Mouse (Mus musculus) ovary, postnatal 10 days (tissue): ENCODE results near the gene Dnajc8.
"Not testable (repeated sequence)": the region's sequence is repeated elsewhere in the genome, so short reads cannot be mapped to it uniquely, and the experiment has no call there.

ENCODE experiments used
- DNase-seq: peaks from one replicate; pipeline ENCODE4 v3.0.0; 2022; ENCODE audit warnings: low spot score

Gene Dnajc8

DNA sequence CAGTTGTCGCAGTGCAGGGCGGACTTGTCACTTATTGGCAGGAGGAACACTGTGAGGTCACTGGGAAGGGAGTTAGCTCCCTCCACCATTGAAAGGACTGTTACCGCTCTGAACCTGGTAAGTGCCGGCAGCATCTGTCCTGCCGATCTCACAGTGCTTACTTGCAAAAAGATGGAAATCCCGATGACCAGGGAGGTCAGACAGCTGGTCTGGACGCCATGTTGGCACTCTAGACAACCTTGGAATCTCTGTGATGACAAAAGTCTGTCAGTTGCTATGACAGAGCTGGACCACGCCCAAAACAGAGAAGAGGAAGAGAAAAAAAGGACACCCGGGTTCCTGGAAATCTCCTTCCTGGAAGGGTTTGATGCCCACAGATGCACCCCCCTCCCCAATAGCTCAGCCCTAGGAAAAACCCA lies 32.0 kb downstream of the Dnajc8 start:
- no peak for DNase-seq

DNA sequence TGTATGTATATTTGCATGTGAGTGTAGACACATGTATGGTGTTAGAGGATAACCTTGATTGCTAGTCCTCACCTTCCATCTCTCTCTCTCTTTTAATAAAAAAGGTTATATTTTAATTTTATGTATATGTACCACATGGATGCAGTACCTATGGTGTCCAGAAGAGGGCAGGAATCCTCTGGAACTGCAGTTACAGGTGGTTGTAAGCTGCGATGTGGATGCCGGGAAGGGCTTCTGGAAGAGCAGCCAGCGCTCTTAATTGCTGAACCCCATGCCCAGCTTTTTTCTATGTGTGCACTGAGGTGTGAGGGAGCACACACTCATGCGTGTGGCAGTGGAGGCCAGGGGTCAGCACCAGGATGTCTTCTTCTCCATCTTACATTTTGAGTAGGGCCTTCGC lies 33.8 kb downstream of the Dnajc8 start:
- no peak for DNase-seq

DNA sequence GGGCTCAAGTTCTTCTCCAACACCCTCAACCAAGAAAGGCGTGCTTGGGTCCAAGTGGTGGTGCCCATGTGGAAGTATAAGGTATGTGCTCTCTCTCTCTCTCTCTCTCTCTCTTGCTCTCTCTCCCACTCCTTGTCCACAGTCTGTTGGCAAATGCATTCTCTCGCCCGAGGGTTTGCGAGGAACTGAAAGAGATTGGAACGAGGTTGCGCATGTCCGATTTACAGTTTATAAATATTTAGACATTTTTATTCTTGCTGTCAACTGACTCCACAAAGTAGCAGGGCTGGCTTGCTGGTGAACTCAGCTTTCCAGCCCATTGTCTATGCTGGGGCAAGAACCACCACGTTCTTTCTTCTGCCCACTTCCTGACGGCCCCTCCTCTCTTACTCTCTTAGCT lies 35.8 kb downstream of the Dnajc8 start:
- no peak for DNase-seq

DNA sequence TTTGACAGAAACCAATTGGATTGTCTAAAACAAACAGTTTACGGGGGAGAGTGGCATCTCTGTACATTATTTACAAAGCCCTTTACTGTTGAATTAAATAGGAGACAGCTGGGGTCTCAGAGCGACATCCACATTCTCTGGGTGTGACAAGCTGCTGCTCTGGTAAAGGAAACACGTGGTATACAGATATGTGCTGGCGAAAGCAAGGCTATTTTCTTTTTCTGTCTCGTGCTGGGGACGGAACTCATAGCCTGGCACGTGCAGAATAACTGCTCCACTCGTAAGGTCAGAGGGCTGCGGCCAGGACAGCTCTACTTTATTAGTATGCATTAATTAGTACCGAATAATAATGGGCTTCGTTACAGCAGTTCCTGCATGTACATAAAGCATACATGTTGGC lies 38.0 kb downstream of the Dnajc8 start:
- no peak for DNase-seq

DNA sequence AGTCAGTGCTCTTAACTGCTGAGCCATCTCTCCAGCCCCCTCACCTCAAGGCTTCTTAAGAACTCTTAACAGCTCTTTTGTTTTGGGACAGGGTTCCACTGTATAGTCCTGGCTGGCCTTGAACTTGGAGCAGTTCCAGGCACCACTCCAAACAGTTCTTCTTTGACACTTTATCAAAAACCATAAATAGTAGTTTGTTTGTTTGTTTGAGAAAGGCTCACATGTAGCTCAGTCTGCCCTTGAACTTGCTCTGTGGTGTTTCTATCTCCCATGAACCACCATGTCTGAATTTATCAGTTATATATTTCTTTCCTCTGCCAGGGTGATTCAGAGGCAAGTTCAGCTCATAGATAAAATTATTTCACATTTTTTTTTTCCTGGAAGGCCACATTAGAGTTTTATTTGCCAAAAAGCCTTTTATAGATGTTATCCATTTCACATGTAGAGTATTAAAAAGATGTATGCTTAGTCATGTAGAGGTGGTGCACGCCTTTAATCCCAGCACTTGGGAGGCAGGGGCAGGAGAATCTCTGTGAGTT lies 39.5 kb downstream of the Dnajc8 start:
- no peak for DNase-seq

DNA sequence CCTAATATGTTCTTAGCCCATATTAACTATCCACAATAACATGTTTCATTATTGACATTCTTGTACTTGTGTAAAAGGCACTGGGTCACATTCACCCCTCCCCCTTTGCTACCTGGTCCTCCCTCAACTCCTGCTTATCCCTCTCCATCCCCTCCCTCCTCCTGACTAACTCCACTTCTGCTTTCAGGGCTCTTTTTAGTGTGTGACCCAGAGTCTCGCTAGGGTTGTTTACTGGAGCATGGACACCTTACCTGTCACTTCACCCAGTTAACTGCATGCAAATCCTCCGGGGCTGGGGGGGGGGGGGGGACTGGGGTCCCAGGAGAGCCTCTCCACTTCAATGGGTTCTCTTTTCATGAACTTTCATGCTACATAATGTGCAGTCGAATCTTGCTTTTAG lies 48.4 kb downstream of the Dnajc8 start:
- no peak for DNase-seq

DNA sequence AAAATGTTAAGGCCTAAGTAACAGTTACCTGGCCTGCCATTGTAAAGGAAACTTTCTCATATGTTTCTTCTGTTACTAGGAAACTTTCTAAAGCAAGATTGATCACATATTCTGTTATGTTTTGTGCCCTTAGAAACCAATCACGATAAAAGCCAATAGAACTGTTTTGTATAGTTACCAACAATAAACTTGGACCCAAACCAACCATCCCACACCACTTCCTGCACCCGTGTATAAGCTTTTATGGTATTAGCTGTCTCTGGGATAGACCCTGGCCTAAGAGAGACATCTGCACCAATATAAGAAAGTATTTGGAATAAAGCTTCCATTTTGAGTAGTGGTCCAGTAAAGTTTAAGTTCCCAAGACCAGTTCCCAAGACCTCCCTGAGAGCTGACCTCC lies 49.6 kb downstream of the Dnajc8 start:
- no peak for DNase-seq

DNA sequence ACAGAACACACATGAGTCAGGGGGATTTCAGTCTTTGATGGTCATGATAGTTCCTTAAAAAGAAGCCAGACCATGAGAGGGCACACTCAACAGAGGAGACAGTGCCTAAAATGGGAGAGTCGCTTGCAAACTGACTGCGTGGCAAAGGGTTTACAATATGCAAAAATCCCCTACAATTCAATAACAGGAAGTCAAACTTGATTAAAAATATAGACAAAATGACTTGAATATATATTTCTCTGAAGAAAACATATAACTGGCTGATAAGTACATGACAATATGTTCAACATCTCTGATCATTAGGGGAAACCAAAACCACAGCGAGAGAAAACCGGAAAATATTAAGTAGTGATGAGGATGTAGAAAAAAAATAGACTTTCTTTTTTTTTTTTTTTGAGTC lies 50.9 kb downstream of the Dnajc8 start:
- no peak for DNase-seq

DNA sequence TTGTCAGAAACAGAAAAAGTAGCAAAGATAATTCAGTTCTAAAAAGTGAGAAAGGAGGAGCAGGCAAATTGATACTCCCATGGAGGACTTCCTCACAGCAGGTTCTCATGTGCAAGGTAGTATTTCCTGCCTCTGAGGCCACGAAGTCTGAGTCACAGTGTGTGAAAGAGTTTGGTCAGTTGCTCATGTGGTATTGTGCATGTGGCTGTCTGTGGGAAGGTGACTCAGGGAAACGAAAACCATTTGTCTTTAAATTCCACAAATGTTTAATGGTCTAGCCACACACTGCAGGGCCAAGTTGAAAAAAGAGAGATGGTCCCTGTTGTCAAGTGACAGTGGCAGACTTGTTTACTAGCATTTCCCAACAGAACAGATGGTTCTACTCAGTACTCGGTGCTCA lies 53.2 kb downstream of the Dnajc8 start:
- DNase-seq, result no peak

DNA sequence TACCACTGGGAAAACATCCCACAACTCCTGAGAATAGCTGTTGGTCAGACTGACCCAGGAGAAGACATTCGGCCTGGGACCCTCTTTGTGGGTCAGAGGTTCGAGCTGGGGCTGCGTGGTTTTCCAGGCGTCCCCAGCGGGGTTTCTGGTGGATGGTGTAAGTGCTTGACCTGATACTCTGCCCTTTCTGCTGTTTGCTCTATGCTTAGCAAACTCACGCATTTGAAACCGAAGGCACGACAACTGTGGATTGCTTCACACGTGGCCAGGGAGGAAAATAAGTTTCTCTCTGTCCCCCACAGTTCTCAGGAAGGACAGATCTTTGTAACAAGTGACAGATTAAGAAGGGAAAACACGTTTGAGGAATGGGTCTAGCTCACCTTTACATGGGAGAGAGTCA lies 55.3 kb downstream of the Dnajc8 start:
- no peak for DNase-seq

DNA sequence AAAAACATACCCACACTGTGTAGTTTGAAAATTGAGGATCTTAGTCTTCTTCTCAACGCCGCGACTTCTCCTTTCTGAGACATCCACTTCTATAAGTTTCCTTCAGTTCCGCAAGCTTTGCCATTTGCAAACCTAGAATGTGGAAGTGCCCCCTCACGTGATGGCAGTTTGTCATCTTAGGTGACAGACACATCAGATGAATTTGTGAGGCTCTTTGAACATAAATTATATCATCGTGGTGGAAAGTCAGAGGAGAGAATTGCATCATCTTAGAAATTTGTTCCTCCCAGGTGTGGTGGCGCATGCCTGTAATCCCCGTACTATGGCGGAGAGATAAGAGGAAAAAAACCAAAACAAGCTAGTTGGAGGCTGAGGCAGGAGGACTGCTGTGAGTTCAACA lies 57.6 kb downstream of the Dnajc8 start:
- DNase-seq, result no peak

DNA sequence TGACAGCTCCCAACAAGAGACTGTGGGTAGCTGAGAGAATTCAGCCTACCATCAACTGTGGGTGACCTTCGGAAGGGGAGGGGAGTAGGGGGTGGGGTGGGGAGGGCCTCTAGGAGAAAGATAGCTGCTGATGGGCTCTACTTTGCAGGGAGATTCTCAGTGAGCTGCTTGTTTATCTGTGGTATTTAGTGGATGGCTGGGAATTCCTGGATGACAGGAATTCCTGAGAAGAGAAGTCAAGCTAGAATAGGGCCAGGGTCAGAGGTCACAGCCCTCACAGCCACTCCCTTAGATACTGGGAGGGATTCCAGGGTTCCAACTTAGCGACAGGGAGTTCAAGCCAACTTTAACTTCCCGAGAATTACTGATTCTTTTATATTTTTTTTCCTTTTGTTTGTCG lies 58.8 kb downstream of the Dnajc8 start:
- DNase-seq, result no peak

DNA sequence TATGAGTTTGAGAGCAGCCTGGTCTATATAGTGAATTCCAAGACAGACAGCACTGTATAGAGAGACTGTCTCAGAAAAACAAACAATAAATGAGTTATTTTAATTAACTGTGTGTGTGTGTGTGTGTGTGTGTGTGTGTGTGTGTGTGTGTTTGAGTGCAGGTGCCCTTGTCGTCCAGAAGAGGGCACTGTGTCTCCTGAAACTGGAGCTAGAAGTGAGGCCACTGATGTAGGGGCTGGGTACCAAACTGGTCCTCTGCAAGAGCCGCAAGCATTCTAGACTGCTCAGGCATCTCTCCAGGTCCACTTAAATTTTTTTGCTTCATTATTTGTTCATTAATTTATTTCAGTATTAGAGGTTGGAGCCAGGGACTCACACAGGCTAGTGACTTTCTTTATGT lies 63.5 kb downstream of the Dnajc8 start:
- DNase-seq, result no peak

DNA sequence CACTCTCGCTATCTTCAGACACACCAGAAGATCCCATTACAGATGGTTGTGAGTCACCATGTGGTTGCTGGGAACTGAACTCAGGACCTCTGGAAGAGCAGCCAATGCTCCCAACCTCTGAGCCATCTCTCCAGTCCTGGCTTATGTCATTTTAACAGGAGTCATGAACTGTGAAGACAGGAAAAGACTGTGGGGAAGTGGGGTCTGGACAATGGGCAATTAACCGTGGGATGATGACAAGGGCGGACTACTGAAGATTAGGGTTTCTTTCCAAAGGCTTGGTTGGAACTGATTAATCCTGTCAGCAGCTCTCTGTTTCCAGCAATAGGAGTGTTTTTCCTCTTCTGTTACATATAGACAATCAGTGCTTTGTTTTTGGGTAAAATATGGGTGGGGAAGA lies 64.4 kb downstream of the Dnajc8 start:
- no peak for DNase-seq

DNA sequence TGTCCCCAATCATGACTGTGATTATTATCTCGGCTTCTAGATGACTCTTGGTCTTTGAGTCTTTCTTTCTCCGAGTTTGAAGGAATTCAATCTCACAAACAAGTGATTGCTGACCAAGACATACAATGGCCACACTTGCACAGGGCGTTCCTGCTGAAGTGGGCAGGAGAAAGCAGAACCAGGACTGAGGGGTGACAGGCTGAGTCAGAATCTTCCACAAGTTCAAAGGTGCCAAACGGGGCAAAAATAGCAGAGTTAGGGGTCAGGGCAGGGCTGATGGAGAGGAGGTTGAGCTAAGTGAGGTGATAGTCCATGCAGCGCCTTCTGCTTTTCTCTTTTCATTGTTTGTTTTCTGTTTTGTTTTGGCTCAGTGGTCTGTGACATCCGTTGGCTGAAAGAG lies 65.1 kb downstream of the Dnajc8 start:
- DNase-seq, result no peak

DNA sequence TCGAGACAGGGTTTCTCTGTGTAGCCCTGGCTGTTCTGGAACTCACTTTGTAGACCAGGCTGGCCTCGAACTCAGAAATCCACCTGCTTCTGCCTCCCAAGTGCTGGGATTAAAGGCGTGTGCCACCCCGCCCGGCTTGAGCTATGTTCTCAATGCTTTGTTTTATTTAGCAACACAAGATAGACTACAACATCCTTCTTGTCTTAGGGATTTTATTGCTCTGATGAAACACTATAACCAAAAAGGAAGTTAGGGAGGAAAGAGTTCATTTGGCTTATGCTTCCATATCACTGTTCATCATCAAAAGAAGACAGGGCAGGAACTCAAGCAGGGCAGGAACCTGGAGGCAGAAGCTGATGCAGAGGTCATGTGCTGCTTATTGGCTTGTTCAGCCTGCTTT lies 65.9 kb downstream of the Dnajc8 start:
- DNase-seq, result not testable (repeated sequence)
